21 mouse cellular contexts compared by ENCODE assay signal in genomic region chr2:62562661-62563485, GRCm38 (mm10). TPM values are rescaled to one million over a fixed set of nuclear protein-coding genes. Genes with fewer than 3 reads are reported as not detected.
DNase-seq lines count a peak whose midpoint lies in the region; ATAC-seq lines count a peak whose summit lies in the region.
"Had no signal": no experiment of that assay in that cellular context is flagged by ENCODE, and none has a peak within 500 bp of the region (broad histone marks: within the 10 kb centered on the region; RNA-seq: fewer than 3 reads in every experiment).

No protein-coding gene starts in this region.

- H3K27ac ChIP-seq in kidney, embryonic 16.5 days (ENCODE audit: low read length), result 0 out of 2 replicates have a peak overlapping the region, but pooled peaks have one; percentile 8
- no peak overlapping the region for H3K27ac ChIP-seq in stomach, embryonic 15.5 days
- no peak overlapping the region for H3K27ac ChIP-seq in forebrain, embryonic 14.5 days (ENCODE audit: low read depth, low read length)
- H3K27ac ChIP-seq: heart, embryonic 15.5 days; hindbrain, embryonic 13.5 days; limb, embryonic 15.5 days; liver, embryonic 15.5 days had no signal

- no peak overlapping the region for H3K9ac ChIP-seq in kidney, embryonic 16.5 days (replicated peaks; ENCODE audit: low read length)
- H3K9ac ChIP-seq in stomach, embryonic 15.5 days, result no peak overlapping the region
- H3K9ac ChIP-seq in forebrain, embryonic 14.5 days (ENCODE audit: low read length), result no peak overlapping the region
- H3K9ac ChIP-seq: heart, embryonic 15.5 days; hindbrain, embryonic 13.5 days; limb, embryonic 15.5 days; liver, embryonic 15.5 days had no signal

- H3K4me1 ChIP-seq in kidney, embryonic 16.5 days (ENCODE audit: insufficient read depth, low read length), result no peaks in the 10 kb centered on the region
- no peaks in the 10 kb centered on the region for H3K4me1 ChIP-seq in stomach, embryonic 15.5 days
- H3K4me1 ChIP-seq in forebrain, embryonic 14.5 days (ENCODE audit: control insufficient read depth, insufficient read depth, low read length), result no peaks in the 10 kb centered on the region
- H3K4me1 ChIP-seq: heart, embryonic 15.5 days; hindbrain, embryonic 13.5 days; limb, embryonic 15.5 days; liver, embryonic 15.5 days had no signal

- H3K4me3 ChIP-seq in kidney, embryonic 16.5 days (ENCODE audit: low read length), result no peak overlapping the region
- no peak overlapping the region for H3K4me3 ChIP-seq in stomach, embryonic 15.5 days (replicated peaks)
- no peak overlapping the region for H3K4me3 ChIP-seq in forebrain, embryonic 14.5 days (ENCODE audit: low read depth, low read length)
- H3K4me3 ChIP-seq: heart, embryonic 15.5 days; hindbrain, embryonic 13.5 days; limb, embryonic 15.5 days; liver, embryonic 15.5 days had no signal

- H3K9me3 ChIP-seq in kidney, embryonic 16.5 days (ENCODE audit: low read length), result no peaks in the 10 kb centered on the region
- H3K9me3 ChIP-seq in stomach, embryonic 15.5 days, result no peaks in the 10 kb centered on the region
- no peaks in the 10 kb centered on the region for H3K9me3 ChIP-seq in forebrain, embryonic 14.5 days (replicated peaks; ENCODE audit: control insufficient read depth, low read length)
- H3K9me3 ChIP-seq: heart, embryonic 15.5 days; hindbrain, embryonic 13.5 days; limb, embryonic 15.5 days; liver, embryonic 15.5 days had no signal

- peak; percentile 93 for ATAC-seq in kidney, embryonic 16.5 days (ENCODE audit: low FRiP score, low TSS enrichment)
- peak; percentile 76; the same call in 1 of the 2 replicates for ATAC-seq in stomach, embryonic 15.5 days (ENCODE audit: insufficient read depth, low FRiP score, low read depth)
- no peak for ATAC-seq in forebrain, embryonic 14.5 days
- no peak for ATAC-seq in granulocyte monocyte progenitor cell, adult 5-6 weeks (replicated peaks; ENCODE audit: poor library complexity, severe bottlenecking)
- ATAC-seq: lung, postnatal 0 days had no signal

- H3K27me3 ChIP-seq in kidney, embryonic 16.5 days (ENCODE audit: insufficient read depth, low read length), result no peaks in the 10 kb centered on the region
- H3K27me3 ChIP-seq in stomach, embryonic 15.5 days (replicated peaks), result no peaks in the 10 kb centered on the region
- H3K27me3 ChIP-seq in forebrain, embryonic 14.5 days (replicated peaks; ENCODE audit: control insufficient read depth, insufficient read depth, low read length), result no peaks in the 10 kb centered on the region
- H3K27me3 ChIP-seq: heart, embryonic 15.5 days; hindbrain, embryonic 13.5 days; limb, embryonic 15.5 days; liver, embryonic 15.5 days had no signal

- no peak overlapping the region for H3K4me2 ChIP-seq in kidney, embryonic 16.5 days (replicated peaks; ENCODE audit: low read depth, low read length)
- no peak overlapping the region for H3K4me2 ChIP-seq in stomach, embryonic 15.5 days
- no peak overlapping the region for H3K4me2 ChIP-seq in forebrain, embryonic 14.5 days (ENCODE audit: low read length)
- H3K4me2 ChIP-seq: heart, embryonic 15.5 days; hindbrain, embryonic 13.5 days; limb, embryonic 15.5 days; liver, embryonic 15.5 days; midbrain, embryonic 11.5 days had no signal

- WGBS in kidney, embryonic 16.5 days, result 54% methylated on average over 5 of the region's 5 CpGs
- WGBS in stomach, embryonic 15.5 days, result 46% methylated on average over 5 of the region's 5 CpGs
- WGBS in forebrain, embryonic 14.5 days, result 59% methylated on average over 5 of the region's 5 CpGs

- no peaks in the 10 kb centered on the region for H3K36me3 ChIP-seq in kidney, embryonic 16.5 days (ENCODE audit: insufficient read depth, low read length)
- H3K36me3 ChIP-seq in stomach, embryonic 15.5 days, result no peaks in the 10 kb centered on the region
- no peaks in the 10 kb centered on the region for H3K36me3 ChIP-seq in forebrain, embryonic 14.5 days (ENCODE audit: control insufficient read depth, insufficient read depth, low read length)
- H3K36me3 ChIP-seq: heart, embryonic 15.5 days; hindbrain, embryonic 13.5 days; limb, embryonic 15.5 days; liver, embryonic 15.5 days had no signal

- DNase-seq in kidney, adult 18-20 months, result no peak
- peak; percentile 7 for DNase-seq in brain, adult 2 months (ENCODE audit: low read depth, low spot score)
- DNase-seq in forelimb bud, embryonic 11.5 days (ENCODE audit: low read depth, low spot score), result peak; percentile 9
- no peak for DNase-seq in forebrain, embryonic 14.5 days (ENCODE audit: low spot score)
- DNase-seq: adrenal gland, postnatal 10 days; cerebellum, adult 2 months; cerebellum, postnatal 25 days; gastrocnemius, postnatal 36 days; heart, postnatal 36 days; kidney, postnatal 36 days; left cerebral cortex, postnatal 4 days; right cerebral cortex, postnatal 4 days had no signal

RNA-seq across cellular contexts. Expression of gene Fap, which starts 11.0 kb away (rescaled TPM):
- polyA plus RNA-seq in kidney, embryonic 16.5 days (2015; fragmentation: Nextera tagmentation; extraction: Ambion mirVana), result 4.4 and 4.7 TPM in 2 replicates
- polyA plus RNA-seq in stomach, embryonic 15.5 days (2015; fragmentation: Nextera tagmentation; extraction: Ambion mirVana), result 15.4 and 16.6 TPM in 2 replicates
- 0.61 and 1.2 TPM in 2 replicates for polyA plus RNA-seq in forebrain, embryonic 14.5 days (2014; fragmentation: Nextera tagmentation; extraction: Ambion mirVana)
- 13.2 TPM in 1 of 2 replicates, not detected in the other for total RNA-seq in granulocyte monocyte progenitor cell, adult 5-6 weeks (2014; fragmentation: Nextera tagmentation)
- not detected in 2 replicates for total RNA-seq in granulocyte monocyte progenitor cell, adult 5-6 weeks (2017)

Comparison
In these comparisons a context has a peak if more than half of its experiments do, and no peak if none do; other contexts are left out.
1. ATAC-seq: peak in kidney, embryonic 16.5 days (single experiment) and stomach, embryonic 15.5 days (single experiment); none in forebrain, embryonic 14.5 days (single experiment) and granulocyte monocyte progenitor cell, adult 5-6 weeks (single experiment).
2. DNase-seq: peak in brain, adult 2 months (single experiment) and forelimb bud, embryonic 11.5 days (single experiment); none in kidney, adult 18-20 months (single experiment) and forebrain, embryonic 14.5 days (single experiment).